ENCODE assay signal across 10 mouse cellular contexts in the genomic region with DNA sequence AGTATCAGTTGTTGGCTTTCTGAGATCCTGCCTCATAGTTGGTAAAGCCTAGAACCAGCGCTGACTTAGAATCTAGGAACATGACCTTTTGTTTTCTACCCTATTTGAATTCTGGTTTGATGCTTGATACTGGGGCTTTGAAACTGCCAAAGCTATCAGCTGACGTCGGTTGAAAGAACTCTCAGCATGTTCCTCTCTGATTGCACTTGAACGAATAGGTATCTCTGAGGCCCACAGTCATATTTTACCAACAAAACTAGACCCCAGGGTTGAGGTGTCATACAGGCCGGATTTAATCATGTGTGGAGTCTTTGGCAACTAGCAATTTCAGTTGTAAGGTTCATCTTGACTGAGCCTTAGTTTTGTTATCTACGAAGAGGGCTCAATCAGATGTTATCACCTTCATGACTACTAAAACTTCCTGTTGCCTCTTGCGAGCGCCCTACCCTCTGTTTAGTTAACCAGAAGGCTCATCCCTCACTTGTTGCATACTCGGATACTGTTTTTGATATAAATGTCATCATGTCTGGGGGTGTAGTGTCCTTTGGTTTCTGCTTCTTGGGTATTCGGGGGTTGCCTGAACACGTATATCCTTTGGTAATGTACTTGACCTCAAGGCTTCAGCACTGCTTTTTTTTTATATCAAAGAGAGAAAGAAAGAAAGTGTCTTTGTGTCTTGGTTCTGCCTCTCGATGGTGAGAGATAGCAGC. TPM values are rescaled to one million over a fixed set of nuclear protein-coding genes. Genes with fewer than 3 reads are reported as not detected.
DNase-seq lines count a peak whose midpoint lies in the region; ATAC-seq and TF ChIP-seq lines count a peak whose summit lies in the region.
"Had no signal": no experiment of that assay in that cellular context is flagged by ENCODE, and none has a peak within 500 bp of the region (broad histone marks: within the 10 kb centered on the region; RNA-seq: fewer than 3 reads in every experiment).

No protein-coding gene starts in this region.

- peak; percentile 22 for ATAC-seq in intestine, embryonic 16.5 days
- ATAC-seq in frontal cortex, adult (ENCODE audit: low TSS enrichment): no peak
- ATAC-seq: midbrain, embryonic 15.5 days had no signal

- H3K4me1 ChIP-seq in kidney, adult 2 months (ENCODE audit: control insufficient read depth, insufficient read depth, low read length): peaks cover 26% of the 10 kb centered on the region
- peaks cover 34% of the 10 kb centered on the region for H3K4me1 ChIP-seq in thymus, adult 2 months (replicated peaks; ENCODE audit: control insufficient read depth, insufficient read depth, low read length)
- H3K4me1 ChIP-seq in intestine, embryonic 16.5 days (ENCODE audit: control insufficient read depth, insufficient read depth, low read length): 0 out of 2 replicates have a peak, but pooled peaks cover 5% of the 10 kb centered on the region
- H3K4me1 ChIP-seq: midbrain, embryonic 15.5 days had no signal

- H3K4me3 ChIP-seq in kidney, adult 2 months (ENCODE audit: insufficient read depth, low read depth, low read length): no peak overlapping the region
- H3K4me3 ChIP-seq in thymus, adult 2 months (ENCODE audit: control insufficient read depth, insufficient read depth, low read length): no peak overlapping the region
- no peak overlapping the region for H3K4me3 ChIP-seq in intestine, embryonic 16.5 days (ENCODE audit: low read length)
- H3K4me3 ChIP-seq: midbrain, embryonic 15.5 days had no signal

- H3K9ac ChIP-seq in intestine, embryonic 16.5 days (ENCODE audit: low read depth, low read length): no peak overlapping the region
- H3K9ac ChIP-seq: midbrain, embryonic 15.5 days had no signal

- peak overlapping the region; percentile 69 for H3K27ac ChIP-seq in kidney, adult 2 months (ENCODE audit: insufficient read depth, low read depth, low read length)
- peak overlapping the region; percentile 92 for H3K27ac ChIP-seq in thymus, adult 2 months (ENCODE audit: control insufficient read depth, insufficient read depth, low read length)
- peak overlapping the region; percentile 84 for H3K27ac ChIP-seq in intestine, embryonic 16.5 days (ENCODE audit: low read length)
- H3K27ac ChIP-seq: midbrain, embryonic 15.5 days had no signal

- H3K36me3 ChIP-seq in kidney, adult 2 months (ENCODE audit: control insufficient read depth, insufficient read depth, low read length): no peaks in the 10 kb centered on the region
- peaks cover 10% of the 10 kb centered on the region for H3K36me3 ChIP-seq in thymus, adult 2 months (ENCODE audit: control insufficient read depth, insufficient read depth, low read length)
- 0 out of 2 replicates have a peak, but pooled peaks cover 5% of the 10 kb centered on the region for H3K36me3 ChIP-seq in intestine, embryonic 16.5 days (ENCODE audit: control insufficient read depth, insufficient read depth, low read length)
- H3K36me3 ChIP-seq: midbrain, embryonic 15.5 days had no signal

- TF ChIP-seq POLR2A in kidney, adult 2 months (IDR thresholded peaks at IDR 0.05; ENCODE audit: low read depth, low read length): no peak
- no peak for TF ChIP-seq POLR2A in thymus, adult 2 months (IDR thresholded peaks at IDR 0.05; ENCODE audit: control insufficient read depth, extremely low read depth, insufficient read depth, low read length, poor library complexity)

- WGBS in kidney, adult 2 months: 53% methylated on average over 12 of the region's 12 CpGs
- 41% methylated on average over 12 of the region's 12 CpGs for WGBS in thymus, adult 2 months
- WGBS in intestine, embryonic 16.5 days: 65% methylated on average over 12 of the region's 12 CpGs

- H3K4me2 ChIP-seq in intestine, embryonic 16.5 days (ENCODE audit: low read depth, low read length): 0 out of 2 replicates have a peak overlapping the region, but pooled peaks have one; percentile 5
- H3K4me2 ChIP-seq: midbrain, embryonic 15.5 days had no signal

- no peak for TF ChIP-seq CTCF in kidney, adult 2 months (conservative IDR thresholded peaks at IDR 0.05; ENCODE audit: insufficient read depth, insufficient read length, low read depth, low read length)
- no peak for TF ChIP-seq CTCF in thymus, adult 2 months (IDR thresholded peaks at IDR 0.05; ENCODE audit: borderline replicate concordance, control insufficient read depth, extremely low read depth, insufficient read depth, low read length, poor library complexity)

- H3K27me3 ChIP-seq in kidney, adult 2 months (replicated peaks; ENCODE audit: control insufficient read depth, insufficient read depth, low read length): no peaks in the 10 kb centered on the region
- no peaks in the 10 kb centered on the region for H3K27me3 ChIP-seq in thymus, adult 2 months (ENCODE audit: control insufficient read depth, insufficient read depth, low read length)
- no peaks in the 10 kb centered on the region for H3K27me3 ChIP-seq in intestine, embryonic 16.5 days (replicated peaks; ENCODE audit: control insufficient read depth, insufficient read depth, low read length)
- H3K27me3 ChIP-seq: midbrain, embryonic 15.5 days had no signal

- H3K9me3 ChIP-seq in intestine, embryonic 16.5 days (ENCODE audit: control insufficient read depth, low read length): no peaks in the 10 kb centered on the region
- H3K9me3 ChIP-seq: midbrain, embryonic 15.5 days had no signal

- DNase-seq in kidney, adult 2 months: no peak
- DNase-seq in kidney, adult 8-10 months: no peak
- no peak for DNase-seq in thymus, adult 2 months
- DNase-seq in thymus, adult 18-20 months: no peak
- peak; percentile 25 for DNase-seq in thymus, postnatal 4 days
- no peak for DNase-seq in right cerebral cortex, postnatal 10 days (ENCODE audit: low spot score in 2 of 2)

RNA-seq across cellular contexts. Expression of gene Castor1, which starts 14.9 kb away (rescaled TPM):
- polyA plus RNA-seq in kidney, adult 2 months (2012; rRNA removed): 15.8 and 16.3 TPM in 2 replicates
- 23.3 and 34.5 TPM in 2 replicates for polyA plus RNA-seq in thymus, adult 2 months (2012; rRNA removed)
- 5.9 and 7.3 TPM in 2 replicates for polyA plus RNA-seq in intestine, embryonic 16.5 days (2015; fragmentation: Nextera tagmentation; extraction: Ambion mirVana)

RNA-seq across cellular contexts. Expression of gene Tbc1d10a, which starts 16.6 kb away (rescaled TPM):
- polyA plus RNA-seq in kidney, adult 2 months (2012; rRNA removed): 91.4 and 115 TPM in 2 replicates
- polyA plus RNA-seq in thymus, adult 2 months (2012; rRNA removed): 98.1 and 112 TPM in 2 replicates
- 34.0 and 37.2 TPM in 2 replicates for polyA plus RNA-seq in intestine, embryonic 16.5 days (2015; fragmentation: Nextera tagmentation; extraction: Ambion mirVana)

RNA-seq across cellular contexts. Expression of gene Osm, which starts 33.1 kb away (rescaled TPM):
- polyA plus RNA-seq in kidney, adult 2 months (2012; rRNA removed): 0.07 and 0.20 TPM in 2 replicates
- 5.3 and 5.8 TPM in 2 replicates for polyA plus RNA-seq in thymus, adult 2 months (2012; rRNA removed)
- 0.07 and 0.12 TPM in 2 replicates for polyA plus RNA-seq in intestine, embryonic 16.5 days (2015; fragmentation: Nextera tagmentation; extraction: Ambion mirVana)
- polyA plus RNA-seq: limb, embryonic 11.5 days had no signal

RNA-seq across cellular contexts. Expression of gene Sf3a1, which starts 43.0 kb away (rescaled TPM):
- polyA plus RNA-seq in kidney, adult 2 months (2012; rRNA removed): 21.0 and 21.1 TPM in 2 replicates
- polyA plus RNA-seq in thymus, adult 2 months (2012; rRNA removed): 79.9 and 91.6 TPM in 2 replicates
- 40.4 and 41.8 TPM in 2 replicates for polyA plus RNA-seq in intestine, embryonic 16.5 days (2015; fragmentation: Nextera tagmentation; extraction: Ambion mirVana)

RNA-seq across cellular contexts. Expression of gene Ccdc157, which starts 43.1 kb away (rescaled TPM):
- polyA plus RNA-seq in kidney, adult 2 months (2012; rRNA removed): 9.6 and 12.1 TPM in 2 replicates
- polyA plus RNA-seq in thymus, adult 2 months (2012; rRNA removed): 5.4 and 7.8 TPM in 2 replicates
- polyA plus RNA-seq in intestine, embryonic 16.5 days (2015; fragmentation: Nextera tagmentation; extraction: Ambion mirVana): 3.0 TPM in 2 replicates
